Mouse (Mus musculus): Measurements from ENCODE around the gene Alppl2. TPM values are rescaled to one million over a fixed set of nuclear protein-coding genes. Genes with fewer than 3 reads are reported as not detected.

The Alppl2 gene
- not detected in 2 replicates for polyA plus RNA-seq (2015; fragmentation: Nextera tagmentation; extraction: Ambion mirVana)

- no peak for ATAC-seq (ENCODE audit: low FRiP score, low TSS enrichment)
- Histone ChIP-seq H3K27ac (ENCODE audit: low read length) (no peak within 1 kb of the TSS), H3K4me2 (replicated peaks; ENCODE audit: low read depth, low read length) (no peak within 1 kb of the TSS), H3K36me3 (ENCODE audit: insufficient read depth, low read length) (no peaks in the 10 kb centered on the region), H3K4me1 (ENCODE audit: insufficient read depth, low read length) (no peaks in the 10 kb centered on the region), H3K27me3 (ENCODE audit: insufficient read depth, low read length) (no peaks in the 10 kb centered on the region), H3K9me3 (ENCODE audit: low read length) (no peaks in the 10 kb centered on the region; the same call in 1 of the 2 replicates), H3K4me3 (ENCODE audit: low read length) (no peak within 1 kb of the TSS), H3K9ac (replicated peaks; ENCODE audit: low read length) (no peak within 1 kb of the TSS)
- 74% methylated on average over 4 of the region's 4 CpGs for WGBS
These were observed at the start of gene Alppl2 for GRCm38 (mm10) chr1:87089828-87090227. Alppl2 (minus strand) TSS chr1:87089928.

GRCm38 (mm10) chr1:87131803-87132202 is 42.1 kb upstream of the Alppl2 start:
- H3K27ac ChIP-seq (ENCODE audit: low read length): no peak overlapping the region
- H3K4me3 ChIP-seq (ENCODE audit: low read length): no peak overlapping the region
- H3K27me3 ChIP-seq (ENCODE audit: insufficient read depth, low read length): peaks cover 22% of the 10 kb centered on the region
- H3K4me1 ChIP-seq (ENCODE audit: insufficient read depth, low read length): 0 out of 2 replicates have a peak, but pooled peaks cover 2% of the 10 kb centered on the region
- WGBS: 79% methylated on average over 4 of the region's 4 CpGs
- no peaks in the 10 kb centered on the region for H3K9me3 ChIP-seq (ENCODE audit: low read length)
- H3K9ac ChIP-seq (replicated peaks; ENCODE audit: low read length): no peak overlapping the region
- no peak for ATAC-seq (ENCODE audit: low FRiP score, low TSS enrichment)
- no peak overlapping the region for H3K4me2 ChIP-seq (replicated peaks; ENCODE audit: low read depth, low read length)
- H3K36me3 ChIP-seq (ENCODE audit: insufficient read depth, low read length): no peaks in the 10 kb centered on the region

- Histone ChIP-seq H3K9me3 (ENCODE audit: low read length) (no peaks in the 10 kb centered on the region), H3K4me3 (ENCODE audit: low read length) (peak overlapping the region; percentile 16; the same call in 1 of the 2 replicates), H3K36me3 (ENCODE audit: insufficient read depth, low read length) (no peaks in the 10 kb centered on the region), H3K4me2 (replicated peaks; ENCODE audit: low read depth, low read length) (peak overlapping the region; percentile 41), H3K27me3 (ENCODE audit: insufficient read depth, low read length) (peaks cover 29% of the 10 kb centered on the region), H3K4me1 (ENCODE audit: insufficient read depth, low read length) (0 out of 2 replicates have a peak, but pooled peaks cover 2% of the 10 kb centered on the region), H3K27ac (ENCODE audit: low read length) (no peak overlapping the region), H3K9ac (replicated peaks; ENCODE audit: low read length) (no peak overlapping the region)
- WGBS: 8% methylated on average over 43 of the region's 43 CpGs
- no peak for ATAC-seq (ENCODE audit: low FRiP score, low TSS enrichment)
These were observed 37.7 kb upstream of the Alppl2 start for GRCm38 (mm10) chr1:87127206-87128030.

- Histone ChIP-seq H3K4me3 (ENCODE audit: low read length) (no peak within 1 kb of the TSS), H3K27me3 (ENCODE audit: insufficient read depth, low read length) (peaks cover 29% of the 10 kb centered on the region), H3K9ac (replicated peaks; ENCODE audit: low read length) (no peak within 1 kb of the TSS), H3K36me3 (ENCODE audit: insufficient read depth, low read length) (no peaks in the 10 kb centered on the region), H3K4me2 (replicated peaks; ENCODE audit: low read depth, low read length) (no peak within 1 kb of the TSS), H3K4me1 (ENCODE audit: insufficient read depth, low read length) (0 out of 2 replicates have a peak, but pooled peaks cover 2% of the 10 kb centered on the region), H3K9me3 (ENCODE audit: low read length) (no peaks in the 10 kb centered on the region), H3K27ac (ENCODE audit: low read length) (no peak within 1 kb of the TSS)
- ATAC-seq (ENCODE audit: low FRiP score, low TSS enrichment): no peak
- WGBS: 75% methylated on average over 6 of the region's 6 CpGs
These were observed 34.9 kb upstream of the Alppl2 start, which contains the start of gene Akp3 for GRCm38 (mm10) chr1:87124673-87125072. Akp3 (plus strand) TSS chr1:87124973.

- Histone ChIP-seq H3K4me1 (ENCODE audit: insufficient read depth, low read length) (no peaks in the 10 kb centered on the region), H3K27me3 (ENCODE audit: insufficient read depth, low read length) (no peaks in the 10 kb centered on the region), H3K9ac (replicated peaks; ENCODE audit: low read length) (no peak overlapping the region), H3K36me3 (ENCODE audit: insufficient read depth, low read length) (no peaks in the 10 kb centered on the region), H3K27ac (ENCODE audit: low read length) (no peak overlapping the region), H3K9me3 (ENCODE audit: low read length) (no peaks in the 10 kb centered on the region), H3K4me3 (ENCODE audit: low read length) (no peak overlapping the region), H3K4me2 (replicated peaks; ENCODE audit: low read depth, low read length) (no peak overlapping the region)
- 86% methylated on average over 1 of the region's 1 CpGs for WGBS
- ATAC-seq (ENCODE audit: low FRiP score, low TSS enrichment): no peak
These were observed 25.1 kb upstream of the Alppl2 start for GRCm38 (mm10) chr1:87114784-87115183.

- no peaks in the 10 kb centered on the region for H3K4me1 ChIP-seq (ENCODE audit: insufficient read depth, low read length)
- ATAC-seq (ENCODE audit: low FRiP score, low TSS enrichment): no peak
- H3K27ac ChIP-seq (ENCODE audit: low read length): no peak overlapping the region
- H3K27me3 ChIP-seq (ENCODE audit: insufficient read depth, low read length): no peaks in the 10 kb centered on the region
- no peaks in the 10 kb centered on the region for H3K9me3 ChIP-seq (ENCODE audit: low read length)
- no peaks in the 10 kb centered on the region for H3K36me3 ChIP-seq (ENCODE audit: insufficient read depth, low read length)
- no peak overlapping the region for H3K4me2 ChIP-seq (replicated peaks; ENCODE audit: low read depth, low read length)
- H3K4me3 ChIP-seq (ENCODE audit: low read length): no peak overlapping the region
- no peak overlapping the region for H3K9ac ChIP-seq (replicated peaks; ENCODE audit: low read length)
- 41% methylated on average over 9 of the region's 9 CpGs for WGBS
These were observed 22.1 kb upstream of the Alppl2 start for GRCm38 (mm10) chr1:87111719-87112354.

- Histone ChIP-seq H3K4me3 (ENCODE audit: low read length) (no peak overlapping the region), H3K27me3 (ENCODE audit: insufficient read depth, low read length) (no peaks in the 10 kb centered on the region), H3K4me2 (replicated peaks; ENCODE audit: low read depth, low read length) (no peak overlapping the region), H3K4me1 (ENCODE audit: insufficient read depth, low read length) (no peaks in the 10 kb centered on the region), H3K9ac (replicated peaks; ENCODE audit: low read length) (no peak overlapping the region), H3K36me3 (ENCODE audit: insufficient read depth, low read length) (no peaks in the 10 kb centered on the region), H3K27ac (ENCODE audit: low read length) (no peak overlapping the region), H3K9me3 (ENCODE audit: low read length) (no peaks in the 10 kb centered on the region)
- 86% methylated on average over 4 of the region's 4 CpGs for WGBS
- no peak for ATAC-seq (ENCODE audit: low FRiP score, low TSS enrichment)
These were observed 18.8 kb upstream of the Alppl2 start for GRCm38 (mm10) chr1:87108564-87108963.

GRCm38 (mm10) chr1:87106536-87106935 is 16.8 kb upstream of the Alppl2 start:
- WGBS: 81% methylated on average over 8 of the region's 8 CpGs
- Histone ChIP-seq H3K9ac (replicated peaks; ENCODE audit: low read length) (no peak overlapping the region), H3K4me3 (ENCODE audit: low read length) (no peak overlapping the region), H3K9me3 (ENCODE audit: low read length) (no peaks in the 10 kb centered on the region), H3K27ac (ENCODE audit: low read length) (no peak overlapping the region), H3K36me3 (ENCODE audit: insufficient read depth, low read length) (no peaks in the 10 kb centered on the region), H3K27me3 (ENCODE audit: insufficient read depth, low read length) (no peaks in the 10 kb centered on the region), H3K4me2 (replicated peaks; ENCODE audit: low read depth, low read length) (no peak overlapping the region), H3K4me1 (ENCODE audit: insufficient read depth, low read length) (no peaks in the 10 kb centered on the region)
- no peak for ATAC-seq (ENCODE audit: low FRiP score, low TSS enrichment)

- Histone ChIP-seq H3K4me1 (ENCODE audit: insufficient read depth, low read length) (no peaks in the 10 kb centered on the region), H3K27me3 (ENCODE audit: insufficient read depth, low read length) (no peaks in the 10 kb centered on the region), H3K9me3 (ENCODE audit: low read length) (no peaks in the 10 kb centered on the region), H3K27ac (ENCODE audit: low read length) (no peak overlapping the region), H3K9ac (replicated peaks; ENCODE audit: low read length) (no peak overlapping the region), H3K4me2 (replicated peaks; ENCODE audit: low read depth, low read length) (no peak overlapping the region), H3K36me3 (ENCODE audit: insufficient read depth, low read length) (no peaks in the 10 kb centered on the region), H3K4me3 (ENCODE audit: low read length) (no peak overlapping the region)
- ATAC-seq (ENCODE audit: low FRiP score, low TSS enrichment): no peak
- 85% methylated on average over 1 of the region's 1 CpGs for WGBS
These were observed 14.2 kb upstream of the Alppl2 start for GRCm38 (mm10) chr1:87103936-87104335.

GRCm38 (mm10) chr1:87102114-87102513 is 12.4 kb upstream of the Alppl2 start:
- no peak overlapping the region for H3K4me2 ChIP-seq (replicated peaks; ENCODE audit: low read depth, low read length)
- H3K4me3 ChIP-seq (ENCODE audit: low read length): no peak overlapping the region
- H3K9ac ChIP-seq (replicated peaks; ENCODE audit: low read length): no peak overlapping the region
- no peak for ATAC-seq (ENCODE audit: low FRiP score, low TSS enrichment)
- no peaks in the 10 kb centered on the region for H3K4me1 ChIP-seq (ENCODE audit: insufficient read depth, low read length)
- H3K36me3 ChIP-seq (ENCODE audit: insufficient read depth, low read length): no peaks in the 10 kb centered on the region
- 78% methylated on average over 3 of the region's 3 CpGs for WGBS
- no peaks in the 10 kb centered on the region; the same call in 1 of the 2 replicates for H3K27me3 ChIP-seq (ENCODE audit: insufficient read depth, low read length)
- H3K9me3 ChIP-seq (ENCODE audit: low read length): no peaks in the 10 kb centered on the region
- no peak overlapping the region for H3K27ac ChIP-seq (ENCODE audit: low read length)

Data from kidney, embryonic 16.5 days (tissue).